Mouse (Mus musculus) gastrocnemius, adult 2 months (tissue): ENCODE results near the gene Podn. TPM values are rescaled to one million over a fixed set of nuclear protein-coding genes. Genes with fewer than 3 reads are reported as not detected.
"Not testable (repeated sequence)": the region's sequence is repeated elsewhere in the genome, so short reads cannot be mapped to it uniquely, and the experiment has no call there.

Experiments
- DNase-seq: peaks from one replicate; pipeline ENCODE4 v3.0.0; 2022
- H3K27ac ChIP-seq: fragments of 200-600 bp; 2 replicates; pipeline ENCODE4 v1.8.1; 2022; ENCODE audit warnings: mild to moderate bottlenecking
- H3K4me3 ChIP-seq: fragments of 200-600 bp; 2 replicates; pipeline ENCODE4 v1.8.1; 2022; ENCODE audit warnings: mild to moderate bottlenecking, moderate library complexity
- CTCF ChIP-seq: fragments of 200-600 bp; IDR thresholded peaks from 2 replicates; pipeline ENCODE4 v1.8.1; 2022; ENCODE audit warnings: antibody characterized with exemption, mild to moderate bottlenecking, moderate library complexity
- intact Hi-C: fragments of 180-260 bp; cut with DNase I; formaldehyde crosslinking; loops from one replicate; pipeline ENCODE4 v1.15.1; 2025
- long read RNA-seq, 2 experiments: library from polyadenylated mRNA; stranded (forward); transcript quantifications; one replicate each; pipeline ENCODE4 v2.0.0; 2021
- total RNA-seq, 2 experiments: library from RNA; stranded (reverse); gene quantifications; 2 replicates each; pipeline ENCODE4 v1.2.3; 2021

Gene Podn
- total RNA-seq, result 1 to 10 TPM; 7.2 to 8.3 TPM
- long read RNA-seq, experiment 1, partial matches to known transcripts, result 0 of 17 reads
- long read RNA-seq, experiment 1, other reads (novel, unspliced or antisense), result 11 of 17 reads
- long read RNA-seq, experiment 2, partial matches to known transcripts, result 0 of 9 reads
- long read RNA-seq, experiment 2, other reads (novel, unspliced or antisense), result 8 of 9 reads

DNA sequence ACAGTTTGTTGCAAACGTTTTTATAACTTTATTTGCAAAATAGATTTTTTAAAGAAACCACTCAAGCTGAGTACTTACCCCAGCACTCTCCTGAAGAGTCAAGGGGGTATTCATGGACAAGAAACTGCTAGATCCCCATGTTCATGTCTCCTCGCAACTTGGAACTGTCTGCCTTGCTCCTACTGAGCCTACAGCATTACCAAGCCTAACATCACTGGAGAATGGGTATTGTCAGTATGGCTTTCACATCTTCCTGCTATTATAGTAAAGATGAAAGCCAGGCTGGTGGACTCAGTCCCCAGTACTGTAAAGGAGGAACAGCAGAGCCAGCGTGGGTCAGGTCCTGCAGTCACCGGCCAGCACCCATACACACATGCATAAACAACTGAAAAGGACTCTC is at the start of gene Podn:
TSS of gene Podn (minus strand) at position 101 of the 400 bp plus-strand sequence.
- no peak for TF ChIP-seq CTCF
- Histone ChIP-seq H3K4me3 (no peak within 1 kb of the TSS), H3K27ac (no peak within 1 kb of the TSS)
- no peak for DNase-seq
- intact Hi-C loops, result no loop called here

DNA sequence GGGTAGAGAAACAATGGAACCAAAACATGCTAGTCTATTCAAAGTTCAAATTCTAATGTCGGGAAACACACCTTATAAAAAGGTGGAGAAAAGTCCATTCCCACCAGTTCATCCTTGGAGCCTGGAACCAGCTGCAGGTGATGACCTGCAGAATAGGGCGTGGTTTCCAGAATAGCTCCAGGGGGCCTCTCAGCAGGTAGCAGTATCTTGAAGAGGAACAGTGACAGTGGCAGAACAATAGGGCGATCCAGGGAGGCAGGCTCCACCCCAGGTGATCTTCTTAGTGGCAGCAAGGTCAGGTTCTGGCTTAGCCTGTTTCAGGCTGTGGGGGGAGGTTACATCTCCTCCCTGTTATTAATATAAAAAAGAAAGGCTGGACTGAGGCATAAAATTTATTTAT is 49.3 kb upstream of the Podn start:
- H3K4me3 ChIP-seq, intact Hi-C loops, H3K27ac ChIP-seq, DNase-seq: not testable (repeated sequence)

DNA sequence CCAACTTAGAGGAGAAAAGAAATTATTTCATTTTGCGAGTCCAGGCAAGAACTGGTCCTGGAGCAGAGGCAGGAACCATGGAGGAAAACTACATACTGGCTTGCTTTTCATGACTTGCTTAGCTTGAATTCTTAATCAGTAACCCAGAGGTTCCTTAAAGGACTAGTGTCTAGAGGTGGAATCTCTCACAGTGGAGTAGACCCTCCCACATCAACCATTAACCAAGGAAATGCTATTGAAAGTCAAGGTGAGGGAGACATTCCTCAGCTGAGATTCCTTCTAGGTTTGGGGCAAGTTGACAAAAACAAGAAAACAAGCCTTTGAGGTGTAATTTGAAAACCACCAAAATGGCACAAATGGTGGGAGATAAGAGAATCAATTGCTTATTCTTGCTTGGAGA is 48.6 kb upstream of the Podn start, which contains the start of gene Scp2:
TSS of gene Scp2 (minus strand) at position 119 of the 400 bp plus-strand sequence.
- DNase-seq, result no peak
- no peak within 1 kb of the TSS for H3K27ac ChIP-seq
- intact Hi-C loops, result no loop called here
- no peak for TF ChIP-seq CTCF
- H3K4me3 ChIP-seq, result no peak within 1 kb of the TSS

DNA sequence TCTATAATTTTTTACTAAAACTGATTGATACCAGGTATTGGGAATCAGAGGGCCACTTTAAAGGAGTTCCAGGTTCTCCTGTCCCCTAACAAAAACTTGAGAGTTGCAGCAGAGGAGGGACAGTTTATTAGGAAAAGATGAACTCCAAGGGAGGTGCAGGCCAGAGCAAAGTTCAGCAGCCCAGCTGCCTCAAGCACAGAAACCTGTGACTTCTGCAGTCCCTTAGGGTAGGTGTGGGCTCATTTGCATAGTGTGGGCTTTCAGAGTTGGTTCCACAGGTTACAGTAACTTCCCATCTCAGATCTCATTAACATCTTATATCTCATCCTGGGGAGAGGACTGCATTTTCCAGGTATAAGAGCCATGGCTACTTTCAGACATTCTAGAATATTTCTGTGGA is 47.5 kb upstream of the Podn start:
- TF ChIP-seq CTCF, result no peak

DNA sequence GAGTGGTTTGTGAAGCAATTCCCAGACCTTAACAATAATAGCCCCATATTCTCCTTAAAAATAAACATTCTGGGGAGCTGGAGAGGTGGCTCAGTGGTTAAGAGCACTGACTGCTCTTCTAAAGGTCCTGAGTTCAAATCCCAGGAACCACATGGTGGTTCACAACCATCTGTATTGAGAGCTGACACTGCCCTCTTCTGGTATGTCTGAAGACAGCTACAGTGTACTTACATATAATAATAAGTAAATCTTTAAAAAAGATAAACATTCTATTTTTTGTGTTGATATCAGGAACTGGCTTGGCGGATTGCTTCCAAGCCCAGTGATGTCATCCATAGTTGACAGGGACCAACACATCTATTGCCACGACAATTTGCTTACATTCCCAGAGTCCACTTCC is 46.9 kb upstream of the Podn start:
- H3K27ac ChIP-seq, intact Hi-C loops, DNase-seq, H3K4me3 ChIP-seq: not testable (repeated sequence)
- TF ChIP-seq CTCF, result peak; percentile 34

More for the DNA sequence above, 47.5 kb upstream of the Podn start:
- no peak for DNase-seq
- no peak overlapping the region for H3K27ac ChIP-seq
- intact Hi-C loops, result no loop called here
- H3K4me3 ChIP-seq, result no peak overlapping the region

DNA sequence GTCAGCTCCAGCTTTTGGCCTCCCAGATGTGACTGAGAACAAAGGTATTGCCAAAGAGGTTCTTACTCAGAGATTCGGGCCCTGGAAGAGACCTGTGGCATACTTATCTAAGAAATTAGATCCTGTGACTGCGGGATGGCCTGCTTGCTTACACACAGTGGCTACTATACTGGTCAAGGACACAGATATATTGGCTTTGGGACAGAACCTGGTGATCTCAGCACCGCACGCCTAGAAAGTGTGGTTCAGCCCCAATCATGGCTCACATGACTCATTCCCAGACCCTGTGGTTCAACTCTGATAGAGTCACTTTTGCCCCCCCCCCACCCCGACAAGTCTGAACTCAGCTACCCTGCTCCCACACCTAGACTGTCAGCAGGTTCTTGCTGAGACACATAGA is 40.7 kb upstream of the Podn start:
- DNase-seq, result no peak
- Histone ChIP-seq H3K27ac (no peak overlapping the region), H3K4me3 (no peak overlapping the region)
- intact Hi-C loops, result loop anchor here (10.0 kb wide), 1 partner anchor 202 kb away; no protein-coding TSS in a partner anchor
- TF ChIP-seq CTCF, result no peak

DNA sequence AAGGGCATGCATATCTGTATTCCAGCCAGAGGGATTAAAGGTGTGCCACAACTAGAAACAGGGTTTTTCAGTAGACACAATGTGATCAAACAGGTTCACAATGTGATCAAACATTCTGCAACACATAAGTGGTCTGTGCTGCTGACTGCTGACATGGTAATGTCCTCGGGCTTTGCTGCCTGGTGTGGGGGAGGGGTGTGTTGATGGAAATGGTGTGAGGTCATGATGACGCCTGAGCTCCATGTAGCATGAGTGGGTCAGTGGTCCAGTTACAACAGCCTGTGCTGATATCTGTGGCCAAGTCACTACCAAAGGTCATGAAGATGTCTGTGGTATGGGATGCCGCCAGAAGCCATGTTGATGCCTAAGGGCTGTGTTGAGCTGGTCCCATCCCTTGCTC is 34.2 kb upstream of the Podn start:
- no peak overlapping the region for H3K4me3 ChIP-seq
- TF ChIP-seq CTCF, result no peak
- intact Hi-C loops, result loop anchor here (10.0 kb wide), 1 partner anchor 196 kb away; no protein-coding TSS in a partner anchor
- DNase-seq, result no peak
- H3K27ac ChIP-seq, result no peak overlapping the region

DNA sequence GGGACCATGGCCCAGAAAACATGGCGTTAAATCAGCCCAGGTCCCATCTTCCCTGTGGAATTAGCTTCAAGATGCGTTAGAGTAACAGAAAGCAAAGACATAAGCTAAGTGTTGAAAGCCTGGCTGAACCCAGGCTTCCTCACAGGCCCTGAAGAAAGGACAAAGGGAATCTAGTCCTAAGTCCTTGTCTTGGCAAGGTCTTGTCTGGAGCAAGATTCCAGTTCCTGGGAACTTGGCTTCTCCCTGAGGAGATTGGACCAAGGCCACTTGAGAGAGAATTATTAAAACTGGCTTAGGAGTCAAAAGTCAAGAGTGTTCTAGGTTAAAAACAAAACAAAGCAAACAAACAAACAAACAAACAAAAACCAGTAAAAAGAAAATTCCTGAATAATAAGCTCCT is 32.1 kb upstream of the Podn start:
- intact Hi-C loops, result no loop called here
- DNase-seq, result no peak
- H3K4me3 ChIP-seq, result no peak overlapping the region

DNA sequence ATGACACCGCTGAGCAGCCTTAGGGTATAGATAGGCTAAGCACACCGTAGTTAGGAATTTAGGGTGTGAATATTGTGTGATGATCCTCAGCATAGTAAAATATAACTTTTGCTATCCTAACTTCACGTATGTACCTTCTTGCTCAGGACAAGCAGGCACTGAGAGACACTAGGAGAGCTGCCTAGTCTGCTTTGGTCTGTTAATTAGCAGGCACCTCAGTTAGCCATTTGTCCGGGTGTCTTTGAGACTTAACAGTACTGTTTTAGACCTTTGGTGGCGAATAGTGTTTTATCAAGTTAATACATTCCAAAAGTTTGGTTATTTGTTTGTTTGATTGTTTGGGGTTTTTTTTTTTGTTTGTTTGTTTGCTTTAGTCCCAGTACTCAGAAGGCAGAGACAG is 31.3 kb upstream of the Podn start:
- DNase-seq, result no peak
- H3K27ac ChIP-seq, result no peak overlapping the region
- TF ChIP-seq CTCF, result no peak
- H3K4me3 ChIP-seq, result no peak overlapping the region
- intact Hi-C loops, result no loop called here

More for the DNA sequence above, 32.1 kb upstream of the Podn start:
- no peak for TF ChIP-seq CTCF
- H3K27ac ChIP-seq, result no peak overlapping the region

DNA sequence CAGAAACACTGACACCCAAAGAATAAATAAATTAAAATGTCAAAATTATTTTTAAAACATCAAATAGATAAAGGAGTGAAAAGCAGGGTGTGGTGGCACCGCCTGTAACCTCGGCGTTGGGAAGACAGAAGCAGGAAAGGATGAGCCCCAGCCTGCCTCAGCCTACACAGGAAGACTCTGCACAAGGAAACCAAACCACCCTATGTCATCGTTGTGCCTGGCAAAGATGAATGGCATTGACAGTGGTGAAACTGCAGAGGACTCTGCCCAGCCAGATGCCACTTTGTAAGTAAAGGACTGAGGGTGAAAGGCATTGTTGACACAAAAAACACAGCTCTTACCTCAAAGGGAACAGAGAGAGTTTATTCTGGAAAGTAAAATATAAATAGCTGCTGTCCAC is 30.0 kb upstream of the Podn start:
- Histone ChIP-seq H3K4me3 (no peak overlapping the region), H3K27ac (no peak overlapping the region)
- no peak for TF ChIP-seq CTCF
- intact Hi-C loops, result no loop called here
- DNase-seq, result no peak

DNA sequence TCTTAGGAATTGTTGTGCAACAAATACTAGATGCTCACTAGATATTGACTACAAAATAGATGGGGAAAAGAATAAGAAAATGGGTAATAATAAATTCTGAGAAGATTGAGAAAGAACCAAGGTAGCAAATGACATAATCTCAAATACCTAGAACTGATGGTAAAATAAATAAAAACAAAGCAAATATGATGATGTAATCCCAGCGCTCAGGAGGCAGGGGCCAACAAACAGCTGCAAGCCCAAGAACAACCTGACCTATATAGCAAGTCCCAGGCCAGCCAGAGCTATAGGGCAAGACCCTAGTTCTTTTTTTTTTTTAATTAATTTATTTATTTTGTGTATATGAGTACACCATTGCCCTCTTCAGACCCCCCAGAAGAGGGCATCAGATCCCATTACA is 27.9 kb upstream of the Podn start:
- no peak overlapping the region for H3K27ac ChIP-seq
- H3K4me3 ChIP-seq, result no peak overlapping the region
- no peak for TF ChIP-seq CTCF
- intact Hi-C loops, result no loop called here
- DNase-seq, result no peak

DNA sequence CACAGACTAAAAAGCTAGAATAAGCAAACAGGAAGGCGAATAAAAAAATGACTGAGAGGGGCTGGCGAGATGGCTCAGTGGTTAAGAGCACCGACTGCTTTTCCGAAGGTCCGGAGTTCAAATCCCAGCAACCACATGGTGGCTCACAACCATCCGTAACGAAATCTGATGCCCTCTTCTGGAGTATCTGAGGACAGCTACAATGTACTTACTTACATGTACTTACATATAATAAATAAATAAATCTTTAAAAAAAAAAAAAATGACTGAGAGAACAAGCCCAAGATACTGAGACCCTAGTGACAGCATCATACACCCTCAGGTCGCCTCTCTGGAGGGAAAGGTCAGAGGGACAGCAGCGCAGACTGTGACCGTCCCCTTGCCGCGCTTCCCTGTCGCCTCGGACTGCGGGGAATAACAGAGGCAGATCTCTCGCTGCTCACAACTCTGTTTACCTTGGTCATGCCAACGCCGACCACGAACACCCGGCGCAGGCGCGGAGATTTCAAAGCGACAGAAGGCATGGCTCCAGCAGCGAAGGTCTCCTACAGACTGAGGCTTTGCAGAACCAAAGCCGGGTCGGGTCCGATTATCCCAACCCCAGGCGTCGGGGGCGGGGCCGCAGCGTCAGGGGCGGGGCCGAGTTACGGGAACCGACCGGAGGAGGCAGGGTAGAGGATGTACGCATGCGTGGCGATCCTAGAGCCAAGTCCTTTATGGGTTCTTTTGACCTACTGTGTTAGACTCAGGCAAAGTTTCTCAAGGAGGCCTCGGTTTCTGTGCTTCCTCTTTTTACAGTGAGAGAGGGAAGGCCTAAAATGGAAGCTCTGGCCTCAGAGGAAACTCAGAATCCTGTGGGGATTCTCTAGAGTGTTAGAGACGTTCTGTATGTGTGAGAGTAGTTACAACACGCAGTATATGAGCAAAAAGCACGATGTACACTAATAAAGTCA is 22.0 kb upstream of the Podn start:
- Histone ChIP-seq H3K4me3 (peak overlapping the region; percentile 86), H3K27ac (peak overlapping the region; percentile 92)
- intact Hi-C loops, result no loop called here
- no peak for TF ChIP-seq CTCF
- DNase-seq, result peak; percentile 96

DNA sequence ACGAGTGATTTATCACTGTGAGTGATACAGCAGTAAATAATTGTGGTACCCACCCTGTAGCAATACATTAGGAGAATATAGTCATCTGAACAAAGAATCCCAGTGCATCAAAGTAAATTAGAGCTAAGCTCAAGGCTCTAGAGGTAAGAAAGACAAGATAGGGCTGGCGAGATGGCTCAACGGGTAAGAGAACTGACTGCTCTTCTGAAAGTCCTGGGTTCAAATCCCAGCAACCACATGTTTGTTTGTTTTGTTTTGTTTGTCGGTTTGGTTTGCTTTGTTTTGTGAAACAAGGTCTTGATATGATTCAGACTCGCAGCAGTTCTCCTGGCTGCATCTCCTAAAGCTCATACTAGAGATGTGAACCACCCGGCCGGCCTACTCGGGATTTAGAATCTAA is 21.2 kb upstream of the Podn start:
- H3K4me3 ChIP-seq, result peak overlapping the region; percentile 86
- no peak for DNase-seq
- peak overlapping the region; percentile 12; the same call in 1 of the 2 replicates for H3K27ac ChIP-seq
- TF ChIP-seq CTCF, result no peak
- intact Hi-C loops, result no loop called here
